Mouse (Mus musculus) cerebellum, adult 9-10 months (tissue): ENCODE measurements around the gene Rad18.
"Not testable (repeated sequence)": the region's sequence is repeated elsewhere in the genome, so short reads cannot be mapped to it uniquely, and the experiment has no call there.

Experiments used
- DNase-seq: peaks from one replicate; pipeline ENCODE4 v3.0.0; 2022

Gene Rad18

GRCm38 (mm10) chr6:112696056-112696950, at the start of gene Rad18:
Rad18 (minus strand) TSS chr6:112696686.
- DNase-seq: peak; percentile 79

GRCm38 (mm10) chr6:112742297-112742696, 45.8 kb upstream of the Rad18 start:
- DNase-seq: peak; percentile 36

- DNase-seq: no peak
Measured at GRCm38 (mm10) chr6:112741766-112742165, 45.3 kb upstream of the Rad18 start.

- no peak for DNase-seq
Measured at GRCm38 (mm10) chr6:112739635-112740034, 43.1 kb upstream of the Rad18 start.

GRCm38 (mm10) chr6:112738924-112739323, 42.4 kb upstream of the Rad18 start:
- DNase-seq: no peak

- DNase-seq: no peak
Measured at GRCm38 (mm10) chr6:112736471-112736870, 40.0 kb upstream of the Rad18 start.

- no peak for DNase-seq
Measured at GRCm38 (mm10) chr6:112735054-112735453, 38.6 kb upstream of the Rad18 start.

GRCm38 (mm10) chr6:112733942-112734341, 37.5 kb upstream of the Rad18 start:
- DNase-seq: no peak

GRCm38 (mm10) chr6:112732434-112732833, 35.9 kb upstream of the Rad18 start:
- DNase-seq: no peak

GRCm38 (mm10) chr6:112731386-112731785, 34.9 kb upstream of the Rad18 start:
- no peak for DNase-seq

- DNase-seq: no peak
Measured at GRCm38 (mm10) chr6:112728760-112729422, 32.4 kb upstream of the Rad18 start.

GRCm38 (mm10) chr6:112725468-112725867, 29.0 kb upstream of the Rad18 start:
- no peak for DNase-seq

- no peak for DNase-seq
Measured at GRCm38 (mm10) chr6:112720409-112721080, 24.1 kb upstream of the Rad18 start.

- DNase-seq: no peak
Measured at GRCm38 (mm10) chr6:112719983-112720382, 23.5 kb upstream of the Rad18 start.

- DNase-seq: peak; percentile 70
Measured at GRCm38 (mm10) chr6:112717168-112717567, 20.7 kb upstream of the Rad18 start.

- DNase-seq: no peak
Measured at GRCm38 (mm10) chr6:112713951-112714350, 17.5 kb upstream of the Rad18 start.

GRCm38 (mm10) chr6:112702296-112702695, 5.8 kb upstream of the Rad18 start:
- not testable (repeated sequence) for DNase-seq

- peak; percentile 79 for DNase-seq
Measured at GRCm38 (mm10) chr6:112700392-112700791, 3.9 kb upstream of the Rad18 start.

GRCm38 (mm10) chr6:112699115-112699514, 2.6 kb upstream of the Rad18 start:
- no peak for DNase-seq

GRCm38 (mm10) chr6:112694492-112694891, 2.0 kb downstream of the Rad18 start:
- no peak for DNase-seq

- no peak for DNase-seq
Measured at GRCm38 (mm10) chr6:112691523-112691922, 5.0 kb downstream of the Rad18 start.

- no peak for DNase-seq
Measured at GRCm38 (mm10) chr6:112688033-112688432, 8.5 kb downstream of the Rad18 start.

GRCm38 (mm10) chr6:112686485-112686884, 10.0 kb downstream of the Rad18 start:
- no peak for DNase-seq

GRCm38 (mm10) chr6:112684065-112684464, 12.4 kb downstream of the Rad18 start:
- DNase-seq: no peak
